Mouse (Mus musculus) thymus, adult 2 months (tissue): ENCODE data around the gene Itgbl1. TPM values are rescaled to one million over a fixed set of nuclear protein-coding genes. Genes with fewer than 3 reads are reported as not detected.

ENCODE experiments used
- DNase-seq: peaks from one replicate; pipeline ENCODE4 v3.0.0; 2021
- H3K27ac ChIP-seq: fragments of 200-500 bp; 2 replicates; pipeline ENCODE4 v1.5.1; 2012; ENCODE audit warnings: low read length, control low read depth; ENCODE audit not compliant: control insufficient read depth, insufficient read depth
- H3K27me3 ChIP-seq: fragments of 200-500 bp; 2 replicates; pipeline ENCODE4 v1.6.1; 2012; ENCODE audit warnings: mild to moderate bottlenecking, low read length, moderate library complexity, mixed read lengths; ENCODE audit not compliant: control insufficient read depth, insufficient read depth
- H3K36me3 ChIP-seq: fragments of 200-500 bp; 2 replicates; pipeline ENCODE4 v1.6.1; 2012; ENCODE audit warnings: mild to moderate bottlenecking, low read length, moderate library complexity; ENCODE audit not compliant: control insufficient read depth, insufficient read depth
- H3K4me1 ChIP-seq: fragments of 200-500 bp; replicated peaks from 2 replicates; pipeline ENCODE4 v1.6.1; 2012; ENCODE audit warnings: low read length; ENCODE audit not compliant: control insufficient read depth, insufficient read depth
- H3K4me3 ChIP-seq: fragments of 200-500 bp; 2 replicates; pipeline ENCODE4 v1.5.1; 2012; ENCODE audit warnings: mild to moderate bottlenecking, low read length, control low read depth, moderate library complexity; ENCODE audit not compliant: control insufficient read depth, insufficient read depth
- CTCF ChIP-seq: fragments of 200-500 bp; IDR thresholded peaks from 2 replicates; pipeline ENCODE4 v1.5.1; 2012; ENCODE audit warnings: mild to moderate bottlenecking, control low read depth, low read length, moderate library complexity, borderline replicate concordance; ENCODE audit not compliant: control insufficient read depth, poor library complexity, insufficient read depth; ENCODE audit errors: extremely low read depth
- POLR2A ChIP-seq: fragments of 200-500 bp; IDR thresholded peaks from 2 replicates; pipeline ENCODE4 v1.6.1; 2012; ENCODE audit warnings: mild to moderate bottlenecking, low read length, control low read depth, moderate library complexity; ENCODE audit not compliant: control insufficient read depth, poor library complexity, insufficient read depth; ENCODE audit errors: extremely low read depth
- WGBS: fragments of 180-500 bp; shearing (Covaris S2); methylation state at CpG from one replicate; pipeline ENCODE4 v1.1.7; 2018; 5-methylcytosine and 5-hydroxymethylcytosine counted together
- polyA plus RNA-seq: library from polyadenylated mRNA; depleted of rRNA; stranded (reverse); fragments of >200 nt; gene quantifications from 2 replicates; pipeline ENCODE4 v1.2.3, GENCODE M21; 2012; rRNA removed

The Itgbl1 gene
- polyA plus RNA-seq = 0.52 and 0.59 TPM in 2 replicates

- Histone ChIP-seq H3K27me3 (no peaks in the 10 kb centered on the region), H3K36me3 (no peaks in the 10 kb centered on the region), H3K27ac (no peak within 1 kb of the TSS), H3K4me3 (no peak within 1 kb of the TSS), H3K4me1 (no peaks in the 10 kb centered on the region)
- WGBS = 59% methylated on average over 7 of the region's 7 CpGs
- DNase-seq = no peak
- no peak for TF ChIP-seq POLR2A
- no peak for TF ChIP-seq CTCF
Observed at GRCm38 (mm10) chr14:123659921-123660385, at the start of gene Itgbl1. Gene Itgbl1 (plus strand): TSS chr14:123659971.

- Histone ChIP-seq H3K27ac (no peak overlapping the region), H3K36me3 (no peaks in the 10 kb centered on the region), H3K4me3 (no peak overlapping the region), H3K4me1 (no peaks in the 10 kb centered on the region), H3K27me3 (no peaks in the 10 kb centered on the region)
- TF ChIP-seq POLR2A (no peak), CTCF (no peak)
- 86% methylated on average over 1 of the region's 1 CpGs for WGBS
- DNase-seq = no peak
Observed at GRCm38 (mm10) chr14:123622969-123623368, 36.8 kb upstream of the Itgbl1 start.

- Histone ChIP-seq H3K27ac (no peak within 1 kb of the TSS), H3K4me3 (no peak within 1 kb of the TSS), H3K27me3 (no peaks in the 10 kb centered on the region), H3K4me1 (no peaks in the 10 kb centered on the region), H3K36me3 (no peaks in the 10 kb centered on the region)
- 13% methylated on average over 47 of the region's 47 CpGs for WGBS
- TF ChIP-seq POLR2A (no peak), CTCF (no peak)
- DNase-seq = no peak
Observed at GRCm38 (mm10) chr14:123626501-123627179, 33.1 kb upstream of the Itgbl1 start, which contains the start of gene Nalcn. Gene Nalcn (minus strand): TSS chr14:123627144.

- no peak for TF ChIP-seq CTCF
- no peak for TF ChIP-seq POLR2A
- no peaks in the 10 kb centered on the region for H3K27me3 ChIP-seq
- no peak overlapping the region for H3K4me3 ChIP-seq
- WGBS = 73% methylated on average over 3 of the region's 3 CpGs
- no peaks in the 10 kb centered on the region for H3K4me1 ChIP-seq
- no peak for DNase-seq
- H3K36me3 ChIP-seq = no peaks in the 10 kb centered on the region
- no peak overlapping the region for H3K27ac ChIP-seq
Observed at GRCm38 (mm10) chr14:123627180-123627562, 32.6 kb upstream of the Itgbl1 start.

- no peak for TF ChIP-seq CTCF
- TF ChIP-seq POLR2A = no peak
- Histone ChIP-seq H3K36me3 (no peaks in the 10 kb centered on the region), H3K4me1 (no peaks in the 10 kb centered on the region), H3K27ac (no peak overlapping the region), H3K27me3 (no peaks in the 10 kb centered on the region), H3K4me3 (no peak overlapping the region)
- WGBS = 27% methylated on average over 20 of the region's 20 CpGs
- DNase-seq = peak; percentile 1
Observed at GRCm38 (mm10) chr14:123661091-123661491, 1.3 kb downstream of the Itgbl1 start.

GRCm38 (mm10) chr14:123662386-123662785 lies 2.6 kb downstream of the Itgbl1 start:
- DNase-seq = no peak
- WGBS = 72% methylated on average over 1 of the region's 1 CpGs
- H3K27me3 ChIP-seq = no peaks in the 10 kb centered on the region
- no peak for TF ChIP-seq POLR2A
- no peak for TF ChIP-seq CTCF
- H3K36me3 ChIP-seq = no peaks in the 10 kb centered on the region
- H3K4me3 ChIP-seq = no peak overlapping the region
- H3K4me1 ChIP-seq = no peaks in the 10 kb centered on the region
- H3K27ac ChIP-seq = no peak overlapping the region
